Comparison of ENCODE assay signal across 24 mouse cellular contexts in genomic region chr9:108732462-108732861, GRCm38 (mm10). TPM values are rescaled to one million over a fixed set of nuclear protein-coding genes. Genes with fewer than 3 reads are reported as not detected.
DNase-seq lines count a peak whose midpoint lies in the region; ATAC-seq and TF ChIP-seq lines count a peak whose summit lies in the region.
"Had no signal": no experiment of that assay in that cellular context is flagged by ENCODE, and none has a peak within 500 bp of the region (broad histone marks: within the 10 kb centered on the region; RNA-seq: fewer than 3 reads in every experiment).

No protein-coding gene starts in this region.

- H3K4me3 ChIP-seq in gastrocnemius, adult 2 months: no peak overlapping the region
- no peak overlapping the region for H3K4me3 ChIP-seq in lung, embryonic 14.5 days (ENCODE audit: low read depth, low read length)
- H3K4me3 ChIP-seq: embryonic facial prominence, embryonic 15.5 days; heart, embryonic 12.5 days; intestine, embryonic 15.5 days; kidney, embryonic 15.5 days; limb, embryonic 15.5 days; midbrain, embryonic 12.5 days; myocyte had no signal

- H3K9me3 ChIP-seq in lung, embryonic 14.5 days (ENCODE audit: low read depth, low read length): no peaks in the 10 kb centered on the region
- H3K9me3 ChIP-seq: embryonic facial prominence, embryonic 15.5 days; heart, embryonic 12.5 days; intestine, embryonic 15.5 days; kidney, embryonic 15.5 days; limb, embryonic 15.5 days; midbrain, embryonic 12.5 days had no signal

- DNase-seq in gastrocnemius, adult 2 months: no peak
- no peak for DNase-seq in gastrocnemius, adult 8-10 months (ENCODE audit: low spot score in 2 of 2)
- peak; percentile 43 for DNase-seq in lung, embryonic 14.5 days
- DNase-seq in lung, postnatal 4 days: no peak
- peak; percentile 36 for DNase-seq in 416B (ENCODE audit: low read depth)
- DNase-seq in embryo, embryonic 11 days: no peak
- no peak for DNase-seq in urinary bladder, adult 18-20 months (ENCODE audit: low spot score in 2 of 2)
- DNase-seq: adrenal gland, postnatal 25 days; B cell, adult 2 months; cerebellum, adult 11-12 months; cerebellum, postnatal 14 days; layer of hippocampus, postnatal 36 days; lung, adult 18-20 months; thymus, adult 18-20 months had no signal

- no peaks in the 10 kb centered on the region for H3K4me1 ChIP-seq in lung, embryonic 14.5 days (ENCODE audit: insufficient read depth)
- H3K4me1 ChIP-seq: embryonic facial prominence, embryonic 15.5 days; heart, embryonic 12.5 days; intestine, embryonic 15.5 days; kidney, embryonic 15.5 days; limb, embryonic 15.5 days; midbrain, embryonic 12.5 days had no signal

- H3K27me3 ChIP-seq in lung, embryonic 14.5 days (ENCODE audit: insufficient read depth, low read length): no peaks in the 10 kb centered on the region
- H3K27me3 ChIP-seq: embryonic facial prominence, embryonic 15.5 days; heart, embryonic 12.5 days; intestine, embryonic 15.5 days; kidney, embryonic 15.5 days; limb, embryonic 15.5 days; midbrain, embryonic 12.5 days had no signal

- TF ChIP-seq CTCF in gastrocnemius, adult 2 months (IDR thresholded peaks at IDR 0.05): peak; percentile 19; the same call in 1 of the 2 replicates
- 0 out of 2 replicates have a peak, but pooled peaks have one; percentile 30 for TF ChIP-seq CTCF in lung, embryonic 14.5 days (IDR thresholded peaks at IDR 0.05; ENCODE audit: low read depth)

- H3K36me3 ChIP-seq in lung, embryonic 14.5 days (ENCODE audit: insufficient read depth): peaks cover 28% of the 10 kb centered on the region

- no peak overlapping the region for H3K9ac ChIP-seq in lung, embryonic 14.5 days
- H3K9ac ChIP-seq: embryonic facial prominence, embryonic 15.5 days; heart, embryonic 12.5 days; hindbrain, embryonic 14.5 days; intestine, embryonic 15.5 days; kidney, embryonic 15.5 days; limb, embryonic 15.5 days; midbrain, embryonic 12.5 days had no signal

- no peak for ATAC-seq in lung, embryonic 14.5 days (ENCODE audit: insufficient read depth)
- 0 out of 2 replicates have a peak, but pooled peaks have one; percentile 47 for ATAC-seq in common myeloid progenitor, adult 5-6 weeks (replicated peaks; ENCODE audit: low read depth, poor library complexity, severe bottlenecking)
- ATAC-seq: intestine, embryonic 15.5 days had no signal

- intact Hi-C loops in gastrocnemius, adult 2 months (cut with DNase I): no loop called here

- H3K4me2 ChIP-seq in lung, embryonic 14.5 days: no peak overlapping the region
- H3K4me2 ChIP-seq: embryonic facial prominence, embryonic 15.5 days; heart, embryonic 12.5 days; hindbrain, embryonic 14.5 days; intestine, embryonic 15.5 days; kidney, embryonic 15.5 days; limb, embryonic 15.5 days; midbrain, embryonic 12.5 days had no signal

- no peak overlapping the region for H3K27ac ChIP-seq in gastrocnemius, adult 2 months
- no peak overlapping the region for H3K27ac ChIP-seq in lung, embryonic 14.5 days (ENCODE audit: low read depth)
- H3K27ac ChIP-seq: embryonic facial prominence, embryonic 15.5 days; hindbrain, embryonic 14.5 days; intestine, embryonic 15.5 days; kidney, embryonic 15.5 days; limb, embryonic 15.5 days; macrophage; midbrain, embryonic 12.5 days had no signal

RNA-seq across cellular contexts. Expression of gene Prkar2a, which starts 43.3 kb away (rescaled TPM):
- 100 to 1,000 TPM; 164 to 181 TPM for total RNA-seq in gastrocnemius, adult 2 months (2021)
- 100 to 1,000 TPM; 182 to 235 (median 191) TPM for total RNA-seq in gastrocnemius, adult 8-10 months (2022)
- 35.0 and 38.1 TPM in 2 replicates for polyA plus RNA-seq in lung, embryonic 14.5 days (2014; fragmentation: Nextera tagmentation; extraction: Ambion mirVana)
- total RNA-seq in common myeloid progenitor, adult 5-6 weeks (2017): 20.1 and 28.1 TPM in 2 replicates

RNA-seq across cellular contexts. Expression of gene Ip6k2, which starts 51.1 kb away (rescaled TPM):
- total RNA-seq in gastrocnemius, adult 2 months (2021): 10 to 100 TPM; 16.0 to 16.7 TPM
- 10 to 100 TPM; 12.0 to 15.8 (median 14.2) TPM for total RNA-seq in gastrocnemius, adult 8-10 months (2022)
- polyA plus RNA-seq in lung, embryonic 14.5 days (2014; fragmentation: Nextera tagmentation; extraction: Ambion mirVana): 88.1 and 90.4 TPM in 2 replicates
- 52.2 and 57.5 TPM in 2 replicates for total RNA-seq in common myeloid progenitor, adult 5-6 weeks (2017)

Comparison
In these comparisons a context has a peak if more than half of its experiments do, and no peak if none do; other contexts are left out.
1. DNase-seq: peak in lung, embryonic 14.5 days (single experiment) and 416B (single experiment); none in gastrocnemius, adult 2 months (single experiment), gastrocnemius, adult 8-10 months (0 of 2), lung, postnatal 4 days (0 of 2), embryo, embryonic 11 days (single experiment) and urinary bladder, adult 18-20 months (0 of 2).